Mouse (Mus musculus) midbrain, embryonic 15.5 days (tissue): ENCODE measurements around the gene Ajap1. TPM values are rescaled to one million over a fixed set of nuclear protein-coding genes. Genes with fewer than 3 reads are reported as not detected.

Source experiments
- ATAC-seq: fragments of 200-750 bp; cut with Nextera tagmentation; replicated peaks from 2 replicates; pipeline ENCODE4 v1.8.0; 2017; ENCODE audit warnings: moderate TSS enrichment
- H3K27ac ChIP-seq: fragments of 300-500 bp; sonication (generic); 2 replicates; pipeline ENCODE4 v1.5.1; 2015; ENCODE audit warnings: mild to moderate bottlenecking, inconsistent platforms
- H3K27me3 ChIP-seq: fragments of 300-500 bp; sonication (generic); replicated peaks from 2 replicates; pipeline ENCODE4 v1.6.1; 2015; ENCODE audit warnings: inconsistent platforms
- H3K36me3 ChIP-seq: fragments of 300-500 bp; sonication (generic); replicated peaks from 2 replicates; pipeline ENCODE4 v1.6.1; 2015; ENCODE audit warnings: inconsistent platforms
- H3K4me1 ChIP-seq: fragments of 300-500 bp; sonication (generic); 2 replicates; pipeline ENCODE4 v1.6.1; 2015; ENCODE audit warnings: inconsistent platforms
- H3K4me2 ChIP-seq: fragments of 300-500 bp; sonication (generic); 2 replicates; pipeline ENCODE4 v1.6.1; 2015; ENCODE audit warnings: inconsistent platforms, mild to moderate bottlenecking, moderate library complexity
- H3K4me3 ChIP-seq: fragments of 300-500 bp; sonication (generic); 2 replicates; pipeline ENCODE4 v1.5.1; 2015; ENCODE audit warnings: mild to moderate bottlenecking, inconsistent platforms
- H3K9ac ChIP-seq: fragments of 300-500 bp; sonication (generic); 2 replicates; pipeline ENCODE4 v1.6.1; 2015; ENCODE audit warnings: mild to moderate bottlenecking, inconsistent platforms
- H3K9me3 ChIP-seq: fragments of 300-500 bp; sonication (generic); 2 replicates; pipeline ENCODE4 v1.6.1; 2016; ENCODE audit warnings: inconsistent platforms
- WGBS: fragments of 180-500 bp; shearing (Covaris S2); methylation state at CpG from one replicate; pipeline ENCODE4 v1.1.7; 2015; ENCODE audit warnings: mixed read lengths; 5-methylcytosine and 5-hydroxymethylcytosine counted together
- polyA plus RNA-seq: library from polyadenylated mRNA; unstranded; fragments of >200 nt; fragmentation: Nextera tagmentation; extraction: Ambion mirVana; gene quantifications from 2 replicates; pipeline ENCODE4 v1.2.1, GENCODE M21; 2015

Ajap1 gene
- polyA plus RNA-seq = 12.3 and 13.2 TPM in 2 replicates

DNA sequence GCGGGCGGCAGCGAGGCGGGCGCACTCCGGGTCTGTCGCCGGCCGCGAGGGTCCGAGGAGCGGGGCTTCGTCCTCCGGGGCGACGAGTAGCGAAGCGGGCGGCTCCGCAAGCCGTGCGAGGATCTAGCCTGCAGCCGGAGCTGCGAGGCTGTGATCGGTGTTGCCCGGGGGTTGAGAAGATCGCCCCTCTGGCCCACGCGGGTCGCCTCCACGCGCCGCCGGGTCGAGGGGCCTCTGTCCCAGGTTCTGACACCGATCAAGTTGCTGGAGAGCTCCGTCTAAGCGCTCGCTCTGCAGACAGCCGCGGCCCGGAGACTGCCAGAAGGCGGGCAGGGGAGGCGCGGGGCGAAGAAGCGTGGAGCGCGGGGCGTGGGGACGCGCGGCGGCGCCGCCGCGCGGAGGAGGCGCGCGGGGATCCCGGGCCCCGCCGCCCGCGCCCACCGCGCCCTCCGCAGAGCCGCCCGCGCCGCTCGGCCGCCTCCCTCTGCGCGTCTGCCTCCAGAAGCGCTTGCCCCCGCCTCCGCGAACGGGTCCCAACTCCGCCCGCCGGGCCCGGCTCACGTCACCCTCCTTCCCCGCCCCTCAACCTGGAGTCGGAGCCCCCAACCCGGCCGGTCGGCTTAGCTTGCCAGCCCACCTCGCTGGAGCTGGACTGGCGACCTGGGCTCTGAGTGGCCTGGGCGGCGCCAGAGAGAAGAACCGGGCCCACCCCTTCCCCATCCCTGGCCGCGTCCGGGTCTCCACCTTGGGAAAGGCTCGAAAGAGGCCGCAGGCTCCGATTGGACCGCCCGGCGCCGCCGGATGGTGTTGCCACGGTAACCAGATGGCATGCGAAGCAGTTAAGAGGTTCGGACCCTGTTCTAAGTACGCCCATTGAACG lies at the start of gene Ajap1:
TSS of gene Ajap1 (minus strand) at position 353 of the 880 bp plus-strand sequence.
- peak within 1 kb of the TSS; percentile 79 for H3K27ac ChIP-seq
- H3K27me3 ChIP-seq = no peaks in the 10 kb centered on the region
- peak within 1 kb of the TSS; percentile 78 for H3K4me3 ChIP-seq
- H3K4me2 ChIP-seq = peak within 1 kb of the TSS; percentile 93
- peak within 1 kb of the TSS; percentile 80 for H3K9ac ChIP-seq
- ATAC-seq = peak; percentile 59
- H3K9me3 ChIP-seq = no peaks in the 10 kb centered on the region
- H3K36me3 ChIP-seq = no peaks in the 10 kb centered on the region
- peaks cover 65% of the 10 kb centered on the region for H3K4me1 ChIP-seq
- WGBS = under 1% methylated on average over 85 of the region's 114 CpGs

GRCm38 (mm10) chr4:153530536-153530935 lies 47.9 kb upstream of the Ajap1 start:
- Histone ChIP-seq H3K27me3 (no peaks in the 10 kb centered on the region), H3K27ac (no peak overlapping the region), H3K4me1 (no peaks in the 10 kb centered on the region), H3K4me2 (no peak overlapping the region), H3K36me3 (no peaks in the 10 kb centered on the region), H3K9ac (no peak overlapping the region), H3K9me3 (no peaks in the 10 kb centered on the region), H3K4me3 (no peak overlapping the region)
- no peak for ATAC-seq
- 66% methylated on average over 14 of the region's 14 CpGs for WGBS

DNA sequence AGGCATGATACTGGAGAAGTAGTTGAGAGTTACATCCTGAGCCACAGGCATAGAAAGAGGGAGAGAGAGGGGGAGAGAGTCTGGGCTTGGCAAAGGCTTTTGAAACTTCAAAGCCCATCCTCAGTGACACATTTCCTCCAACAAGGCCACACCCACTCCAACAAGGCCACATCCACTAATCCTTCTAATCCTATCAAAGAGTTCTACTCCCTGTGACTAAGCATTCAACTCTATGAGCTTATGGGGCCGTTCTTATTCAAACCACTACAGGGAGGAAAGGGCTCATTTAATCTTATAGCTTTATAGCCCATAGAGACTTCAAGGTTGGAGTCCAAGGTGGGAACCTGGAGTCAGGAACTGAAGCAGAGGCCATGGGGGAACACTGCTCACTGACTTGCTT lies 39.0 kb upstream of the Ajap1 start:
- Histone ChIP-seq H3K27me3 (no peaks in the 10 kb centered on the region), H3K36me3 (no peaks in the 10 kb centered on the region), H3K27ac (no peak overlapping the region), H3K4me3 (no peak overlapping the region), H3K9me3 (no peaks in the 10 kb centered on the region), H3K4me1 (no peaks in the 10 kb centered on the region), H3K9ac (no peak overlapping the region), H3K4me2 (no peak overlapping the region)
- no peak for ATAC-seq
- WGBS = 5% methylated on average over 1 of the region's 1 CpGs

DNA sequence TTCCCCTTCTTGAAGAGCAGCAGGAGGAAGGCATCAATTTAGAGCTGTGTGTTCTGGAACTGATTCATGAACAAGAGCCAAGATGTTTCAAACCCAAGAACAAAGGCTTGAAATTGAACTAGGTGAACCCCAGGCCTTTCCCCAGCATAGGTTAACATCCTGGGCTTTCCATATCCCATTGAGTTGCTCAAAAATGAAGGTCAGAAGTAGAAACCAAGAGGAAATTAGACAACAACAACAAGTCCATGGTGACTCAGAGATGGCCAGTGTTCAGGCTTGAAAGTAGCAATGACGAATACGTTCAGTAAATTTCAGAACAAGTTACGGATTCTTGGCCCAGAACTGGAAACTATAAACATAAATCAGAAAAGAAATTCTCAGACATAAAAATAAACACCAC lies 37.3 kb upstream of the Ajap1 start:
- no peaks in the 10 kb centered on the region for H3K27me3 ChIP-seq
- H3K9me3 ChIP-seq = no peaks in the 10 kb centered on the region
- H3K4me3 ChIP-seq = no peak overlapping the region
- no peaks in the 10 kb centered on the region for H3K36me3 ChIP-seq
- 0 out of 2 replicates have a peak, but pooled peaks cover 9% of the 10 kb centered on the region for H3K4me1 ChIP-seq
- 85% methylated on average over 3 of the region's 3 CpGs for WGBS
- ATAC-seq = no peak
- no peak overlapping the region for H3K9ac ChIP-seq
- no peak overlapping the region for H3K4me2 ChIP-seq
- H3K27ac ChIP-seq = no peak overlapping the region

DNA sequence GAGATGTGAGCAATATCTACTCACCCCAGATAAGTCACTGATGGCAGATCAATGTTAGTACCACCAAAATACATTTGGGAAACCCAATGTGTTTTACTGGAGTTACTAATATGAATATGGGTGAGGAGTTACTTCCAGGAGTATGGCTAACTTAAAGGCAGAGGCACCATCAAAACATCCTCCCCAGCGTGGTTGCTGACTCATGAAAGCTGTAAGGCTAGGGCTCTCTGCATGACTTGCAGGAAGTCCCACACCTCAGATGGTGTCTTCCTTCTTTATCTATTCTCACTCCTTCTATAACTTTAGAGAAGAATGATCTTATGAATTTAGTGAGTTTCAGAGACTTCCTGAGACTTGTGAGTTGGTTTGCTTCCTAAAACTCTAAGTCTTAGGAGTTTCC lies 36.7 kb upstream of the Ajap1 start:
- Histone ChIP-seq H3K9ac (no peak overlapping the region), H3K27me3 (no peaks in the 10 kb centered on the region), H3K4me3 (no peak overlapping the region), H3K27ac (no peak overlapping the region), H3K9me3 (no peaks in the 10 kb centered on the region), H3K4me2 (no peak overlapping the region), H3K4me1 (0 out of 2 replicates have a peak, but pooled peaks cover 9% of the 10 kb centered on the region), H3K36me3 (no peaks in the 10 kb centered on the region)
- ATAC-seq = no peak
- 87% methylated on average over 1 of the region's 1 CpGs for WGBS

DNA sequence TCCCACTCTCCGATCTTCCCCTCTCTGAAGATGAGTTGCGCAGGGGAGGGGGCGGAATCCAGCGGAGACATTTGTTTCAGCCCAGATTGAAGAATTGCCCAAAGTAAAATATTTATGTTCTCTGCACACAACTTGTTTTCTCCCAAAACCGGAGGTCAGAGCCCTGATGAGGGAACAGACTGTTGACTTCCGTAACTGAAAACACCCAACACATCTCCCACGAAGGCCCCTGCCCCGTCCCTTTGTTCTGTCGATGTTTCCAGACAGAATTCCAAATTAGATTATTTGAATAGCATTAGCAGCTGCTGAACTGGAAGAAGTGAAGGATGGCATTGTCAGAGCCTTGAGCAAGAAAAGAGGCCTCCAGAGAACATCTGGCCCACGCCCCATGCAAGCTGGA lies 33.2 kb upstream of the Ajap1 start:
- no peaks in the 10 kb centered on the region for H3K27me3 ChIP-seq
- H3K27ac ChIP-seq = no peak overlapping the region
- 42% methylated on average over 10 of the region's 10 CpGs for WGBS
- H3K36me3 ChIP-seq = no peaks in the 10 kb centered on the region
- H3K4me2 ChIP-seq = no peak overlapping the region
- ATAC-seq = no peak
- H3K9ac ChIP-seq = no peak overlapping the region
- no peaks in the 10 kb centered on the region for H3K9me3 ChIP-seq
- H3K4me3 ChIP-seq = no peak overlapping the region
- H3K4me1 ChIP-seq = 0 out of 2 replicates have a peak, but pooled peaks cover 9% of the 10 kb centered on the region

DNA sequence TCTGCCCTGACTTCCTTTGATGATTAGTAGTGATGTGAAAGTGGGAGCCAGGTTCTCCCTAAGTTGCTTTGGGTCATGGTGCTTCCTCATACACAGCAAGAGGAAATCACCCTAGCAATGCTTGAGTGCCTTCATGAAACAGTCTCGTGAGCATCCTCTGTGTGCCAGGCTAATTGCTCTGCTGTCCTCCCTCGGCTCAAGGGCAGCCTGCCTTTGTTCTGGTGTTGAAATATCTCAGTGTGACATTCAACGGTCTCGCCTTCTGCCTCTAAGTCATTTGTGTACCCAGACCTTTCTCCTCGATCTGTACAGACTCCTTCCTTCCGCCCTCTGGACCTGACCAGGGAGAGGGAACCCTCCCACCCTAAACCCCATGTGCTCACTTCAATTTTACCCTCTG lies 31.5 kb upstream of the Ajap1 start:
- Histone ChIP-seq H3K4me3 (no peak overlapping the region), H3K27ac (no peak overlapping the region), H3K36me3 (no peaks in the 10 kb centered on the region), H3K4me1 (0 out of 2 replicates have a peak, but pooled peaks cover 9% of the 10 kb centered on the region), H3K27me3 (no peaks in the 10 kb centered on the region), H3K9ac (no peak overlapping the region), H3K9me3 (no peaks in the 10 kb centered on the region), H3K4me2 (no peak overlapping the region)
- no peak for ATAC-seq
- 71% methylated on average over 6 of the region's 6 CpGs for WGBS

DNA sequence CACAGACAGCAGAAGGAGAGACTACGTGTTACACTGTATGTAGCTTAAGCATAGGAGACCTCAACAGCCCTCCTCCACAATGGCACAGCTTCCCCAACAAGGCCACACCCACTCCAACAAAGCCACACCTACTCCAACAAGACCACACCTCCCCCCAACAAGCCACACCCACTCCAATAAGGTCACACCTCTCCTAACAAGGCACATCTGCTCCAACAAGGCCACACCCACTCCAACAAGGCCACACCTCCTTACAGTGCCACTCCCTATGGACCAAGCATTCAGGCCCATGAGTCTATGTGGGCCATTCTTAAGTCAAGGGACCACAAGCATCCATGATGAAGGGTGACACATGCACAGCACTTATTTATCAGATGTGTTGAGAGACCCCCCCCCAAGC lies 28.9 kb upstream of the Ajap1 start:
- no peaks in the 10 kb centered on the region for H3K27me3 ChIP-seq
- WGBS = 100% methylated on average over 1 of the region's 1 CpGs
- no peaks in the 10 kb centered on the region for H3K36me3 ChIP-seq
- H3K4me1 ChIP-seq = 0 out of 2 replicates have a peak, but pooled peaks cover 9% of the 10 kb centered on the region
- H3K27ac ChIP-seq = no peak overlapping the region
- no peak for ATAC-seq
- H3K4me3 ChIP-seq = no peak overlapping the region
- no peak overlapping the region for H3K9ac ChIP-seq
- no peaks in the 10 kb centered on the region for H3K9me3 ChIP-seq
- H3K4me2 ChIP-seq = no peak overlapping the region

DNA sequence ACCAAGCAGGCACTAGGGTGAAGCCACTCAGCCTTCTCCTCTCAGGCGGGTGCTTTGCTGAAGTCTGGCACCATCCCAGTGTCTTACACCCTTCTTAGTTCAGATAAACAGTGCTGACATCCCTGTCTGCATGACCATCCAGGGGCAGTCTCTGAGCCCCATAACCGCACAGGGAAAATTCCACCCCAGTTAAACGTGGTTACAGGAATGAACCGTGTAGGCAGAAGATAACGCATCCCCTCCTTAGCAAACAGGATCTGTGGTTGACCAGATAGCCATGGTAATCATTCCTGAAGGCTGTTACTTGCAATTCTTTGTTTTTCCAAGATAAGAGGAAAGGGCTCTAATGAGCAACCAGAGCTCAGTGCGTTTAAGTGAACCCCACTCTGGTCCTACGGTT lies 19.3 kb upstream of the Ajap1 start:
- H3K27ac ChIP-seq = no peak overlapping the region
- H3K4me1 ChIP-seq = no peaks in the 10 kb centered on the region
- no peak overlapping the region for H3K4me2 ChIP-seq
- 93% methylated on average over 7 of the region's 7 CpGs for WGBS
- no peak overlapping the region for H3K4me3 ChIP-seq
- H3K27me3 ChIP-seq = no peaks in the 10 kb centered on the region
- no peaks in the 10 kb centered on the region for H3K36me3 ChIP-seq
- no peak for ATAC-seq
- no peak overlapping the region for H3K9ac ChIP-seq
- H3K9me3 ChIP-seq = no peaks in the 10 kb centered on the region

- H3K4me3 ChIP-seq = no peak overlapping the region
- 50% methylated on average over 9 of the region's 9 CpGs for WGBS
- H3K27ac ChIP-seq = no peak overlapping the region
- no peaks in the 10 kb centered on the region for H3K9me3 ChIP-seq
- no peak overlapping the region for H3K9ac ChIP-seq
- H3K4me1 ChIP-seq = peaks cover 3% of the 10 kb centered on the region; the same call in 1 of the 2 replicates
- H3K36me3 ChIP-seq = no peaks in the 10 kb centered on the region
- no peak overlapping the region for H3K4me2 ChIP-seq
- no peaks in the 10 kb centered on the region for H3K27me3 ChIP-seq
- ATAC-seq = peak; percentile 27; the same call in 1 of the 2 replicates
These were observed 9.8 kb upstream of the Ajap1 start for GRCm38 (mm10) chr4:153492444-153492843.

DNA sequence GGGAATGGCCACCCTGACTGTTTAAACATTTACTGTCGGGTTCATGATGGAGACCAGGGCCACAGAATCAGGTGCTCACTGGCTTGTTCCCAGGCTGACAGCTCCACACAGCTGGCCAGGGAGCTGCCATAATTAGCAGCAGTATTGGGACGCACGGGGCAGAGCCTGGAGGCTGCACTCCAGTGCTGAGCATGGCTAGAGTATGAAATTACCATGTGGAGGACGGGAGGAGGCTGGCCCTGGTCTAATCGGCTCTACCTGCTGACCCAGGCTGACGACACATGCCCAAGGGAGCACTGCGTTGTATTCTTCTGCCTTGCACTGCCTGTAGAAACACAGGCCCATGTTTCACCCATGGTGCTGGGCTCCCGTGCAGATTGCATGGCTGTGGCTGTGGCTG lies 6.5 kb upstream of the Ajap1 start:
- Histone ChIP-seq H3K4me3 (no peak overlapping the region), H3K36me3 (no peaks in the 10 kb centered on the region), H3K27me3 (no peaks in the 10 kb centered on the region), H3K4me2 (no peak overlapping the region), H3K27ac (no peak overlapping the region), H3K9me3 (no peaks in the 10 kb centered on the region), H3K9ac (no peak overlapping the region), H3K4me1 (peaks cover 15% of the 10 kb centered on the region)
- no peak for ATAC-seq
- 79% methylated on average over 8 of the region's 8 CpGs for WGBS

- Histone ChIP-seq H3K4me1 (peaks cover 34% of the 10 kb centered on the region), H3K9ac (no peak overlapping the region), H3K4me3 (no peak overlapping the region), H3K27me3 (no peaks in the 10 kb centered on the region), H3K4me2 (no peak overlapping the region), H3K36me3 (no peaks in the 10 kb centered on the region), H3K9me3 (no peaks in the 10 kb centered on the region), H3K27ac (no peak overlapping the region)
- no peak for ATAC-seq
- WGBS = 18% methylated on average over 4 of the region's 4 CpGs
These were observed 3.3 kb upstream of the Ajap1 start for GRCm38 (mm10) chr4:153485913-153486312.

DNA sequence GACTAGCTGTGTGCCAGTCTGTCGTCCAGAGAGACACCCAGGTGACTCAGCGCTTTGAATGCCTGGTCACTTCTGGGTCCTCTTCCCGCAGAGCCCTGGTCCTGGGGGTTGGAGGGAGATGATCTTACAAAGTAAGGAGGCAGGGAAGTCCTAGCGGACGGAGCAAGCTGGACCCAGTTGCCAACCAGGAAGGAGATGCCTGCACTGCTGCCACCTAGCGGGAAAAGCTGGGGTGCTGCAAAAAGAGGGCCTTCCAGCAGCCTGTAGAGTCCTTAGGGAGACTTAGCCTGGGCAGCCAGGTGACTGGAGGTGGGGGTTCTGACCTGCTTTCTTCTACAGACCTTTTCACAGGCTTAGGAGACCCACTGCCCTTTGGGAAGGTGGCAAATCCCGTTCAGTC lies 1.8 kb upstream of the Ajap1 start:
- no peaks in the 10 kb centered on the region for H3K36me3 ChIP-seq
- H3K27ac ChIP-seq = no peak overlapping the region
- H3K9ac ChIP-seq = no peak overlapping the region
- H3K27me3 ChIP-seq = no peaks in the 10 kb centered on the region
- ATAC-seq = no peak
- peaks cover 48% of the 10 kb centered on the region for H3K4me1 ChIP-seq
- H3K4me2 ChIP-seq = peak overlapping the region; percentile 93
- no peak overlapping the region for H3K4me3 ChIP-seq
- 0% methylated on average over 7 of the region's 7 CpGs for WGBS
- no peaks in the 10 kb centered on the region for H3K9me3 ChIP-seq
